Mouse (Mus musculus): ENCODE data around the gene Mepe. TPM values are rescaled to one million over a fixed set of nuclear protein-coding genes. Genes with fewer than 3 reads are reported as not detected.
A peak's percentile ranks its signal among the peaks of the same experiment; 100 is the strongest.

Mepe gene
- total and polyA plus RNA-seq, 2 experiments, result not detected

DNA sequence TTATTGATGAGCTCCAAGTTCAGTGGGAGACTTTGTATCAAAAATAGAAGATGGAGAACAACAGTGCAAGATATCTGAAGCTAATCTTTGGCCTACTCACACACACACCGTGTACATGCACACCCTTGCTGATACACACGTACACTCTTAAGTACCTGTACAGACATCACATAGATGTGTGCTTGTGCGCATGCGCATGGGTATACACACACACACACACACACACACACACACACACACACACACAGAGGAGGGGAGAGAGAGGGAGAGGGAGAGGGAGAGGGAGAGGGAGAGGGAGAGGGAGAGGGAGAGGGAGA is 15.3 kb downstream of the Mepe start:
- no peak for DNase-seq (ENCODE audit: extremely low read depth, low read depth, low spot score)
- H3K27me3 ChIP-seq (ENCODE audit: control insufficient read depth, insufficient read depth, low read length), result no peaks in the 10 kb centered on the region
- H3K4me3 ChIP-seq (ENCODE audit: insufficient read depth, low read depth, low read length), result no peak overlapping the region
- H3K27ac ChIP-seq (replicated peaks; ENCODE audit: insufficient read depth, low read depth, low read length), result no peak overlapping the region
- H3K9ac ChIP-seq (ENCODE audit: low read depth, low read length), result no peak overlapping the region
- TF ChIP-seq POLR2A (IDR thresholded peaks at IDR 0.05; ENCODE audit: extremely low read depth, insufficient read depth, low read length) (no peak), CTCF (IDR thresholded peaks at IDR 0.05; ENCODE audit: low read depth, low read length) (no peak)
- H3K36me3 ChIP-seq (ENCODE audit: control insufficient read depth, insufficient read depth, low read length), result no peaks in the 10 kb centered on the region
- WGBS, result 83% methylated on average over 4 of the region's 4 CpGs
- no peaks in the 10 kb centered on the region for H3K79me2 ChIP-seq (ENCODE audit: control insufficient read depth, insufficient read depth, low read length)
- peaks cover 4% of the 10 kb centered on the region; the same call in 1 of the 2 replicates for H3K4me1 ChIP-seq (ENCODE audit: control insufficient read depth, insufficient read depth, low read length)

DNA sequence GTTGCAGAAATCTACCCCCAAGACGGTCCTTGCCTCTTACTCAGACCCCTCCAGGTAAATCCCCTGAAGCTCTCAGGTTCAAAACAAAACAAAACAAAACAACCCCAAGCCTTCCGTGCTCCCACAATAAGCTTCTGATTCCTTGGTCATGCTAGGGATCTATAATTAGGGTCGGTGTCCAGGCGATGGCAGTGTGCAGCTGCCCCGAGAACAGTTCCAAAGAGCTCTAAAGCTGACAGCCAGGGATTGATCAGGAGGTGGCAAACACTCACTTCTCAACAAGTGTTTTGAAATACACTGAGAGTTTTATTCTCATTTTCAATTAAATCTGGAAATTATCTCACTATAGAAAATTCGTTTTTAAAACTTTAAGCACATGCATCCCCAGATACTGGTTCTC is 17.8 kb downstream of the Mepe start:
- H3K4me1 ChIP-seq (ENCODE audit: control insufficient read depth, insufficient read depth, low read length), result peaks cover 5% of the 10 kb centered on the region; the same call in 1 of the 2 replicates
- peak; percentile 41 for DNase-seq (ENCODE audit: extremely low read depth, low read depth, low spot score)
- no peaks in the 10 kb centered on the region for H3K36me3 ChIP-seq (ENCODE audit: control insufficient read depth, insufficient read depth, low read length)
- 23% methylated on average over 6 of the region's 6 CpGs for WGBS
- peak; percentile 74 for TF ChIP-seq CTCF (IDR thresholded peaks at IDR 0.05; ENCODE audit: low read depth, low read length)
- TF ChIP-seq POLR2A (IDR thresholded peaks at IDR 0.05; ENCODE audit: extremely low read depth, insufficient read depth, low read length), result no peak
- no peak overlapping the region for H3K27ac ChIP-seq (replicated peaks; ENCODE audit: insufficient read depth, low read depth, low read length)
- H3K4me3 ChIP-seq (ENCODE audit: insufficient read depth, low read depth, low read length), result no peak overlapping the region
- no peak overlapping the region for H3K9ac ChIP-seq (ENCODE audit: low read depth, low read length)
- H3K27me3 ChIP-seq (ENCODE audit: control insufficient read depth, insufficient read depth, low read length), result no peaks in the 10 kb centered on the region
- H3K79me2 ChIP-seq (ENCODE audit: control insufficient read depth, insufficient read depth, low read length), result no peaks in the 10 kb centered on the region

DNA sequence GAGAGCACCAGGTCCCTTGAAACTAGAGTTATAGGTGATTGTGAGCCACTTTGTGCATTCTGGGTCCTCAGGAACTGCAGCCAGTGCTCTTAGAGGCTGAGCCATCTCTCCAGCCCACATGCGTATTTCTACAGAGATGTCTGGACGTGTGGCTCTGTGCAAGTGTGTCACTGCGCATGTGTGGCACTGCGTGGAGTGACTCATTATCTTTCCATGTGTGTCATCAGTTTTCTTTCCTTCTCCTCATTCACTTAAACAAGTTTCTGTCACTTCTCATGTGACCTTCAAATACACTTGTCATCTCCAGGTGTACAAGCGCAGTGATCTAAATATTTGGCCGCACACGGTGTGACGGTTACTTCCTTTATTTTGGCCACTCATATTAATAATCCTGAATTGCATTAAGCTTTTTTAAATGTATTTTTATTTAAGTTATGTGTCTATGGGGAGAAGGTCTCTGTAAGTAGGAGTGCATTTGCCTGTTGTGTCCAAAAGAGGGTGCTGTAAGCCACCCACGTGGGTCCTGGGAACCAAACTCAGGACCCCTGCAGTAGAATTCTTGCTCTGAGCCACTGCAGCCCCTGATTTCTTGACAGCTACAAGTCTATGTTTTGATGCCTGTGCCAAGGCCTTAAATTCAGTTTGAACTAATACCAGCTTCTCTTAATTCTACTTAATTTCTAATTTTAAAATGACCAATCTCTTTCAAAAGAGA is 19.6 kb downstream of the Mepe start:
- H3K4me1 ChIP-seq (ENCODE audit: control insufficient read depth, insufficient read depth, low read length), result peaks cover 5% of the 10 kb centered on the region; the same call in 1 of the 2 replicates
- WGBS, result 74% methylated on average over 9 of the region's 9 CpGs
- H3K4me3 ChIP-seq (ENCODE audit: insufficient read depth, low read depth, low read length), result no peak overlapping the region
- H3K27ac ChIP-seq (replicated peaks; ENCODE audit: insufficient read depth, low read depth, low read length), result no peak overlapping the region
- no peak overlapping the region for H3K9ac ChIP-seq (ENCODE audit: low read depth, low read length)
- TF ChIP-seq CTCF (IDR thresholded peaks at IDR 0.05; ENCODE audit: low read depth, low read length) (peak; percentile 62), POLR2A (IDR thresholded peaks at IDR 0.05; ENCODE audit: extremely low read depth, insufficient read depth, low read length) (no peak)
- peak; percentile 24 for DNase-seq (ENCODE audit: extremely low read depth, low read depth, low spot score)
- no peaks in the 10 kb centered on the region for H3K27me3 ChIP-seq (ENCODE audit: control insufficient read depth, insufficient read depth, low read length)
- H3K79me2 ChIP-seq (ENCODE audit: control insufficient read depth, insufficient read depth, low read length), result no peaks in the 10 kb centered on the region
- no peaks in the 10 kb centered on the region for H3K36me3 ChIP-seq (ENCODE audit: control insufficient read depth, insufficient read depth, low read length)

DNA sequence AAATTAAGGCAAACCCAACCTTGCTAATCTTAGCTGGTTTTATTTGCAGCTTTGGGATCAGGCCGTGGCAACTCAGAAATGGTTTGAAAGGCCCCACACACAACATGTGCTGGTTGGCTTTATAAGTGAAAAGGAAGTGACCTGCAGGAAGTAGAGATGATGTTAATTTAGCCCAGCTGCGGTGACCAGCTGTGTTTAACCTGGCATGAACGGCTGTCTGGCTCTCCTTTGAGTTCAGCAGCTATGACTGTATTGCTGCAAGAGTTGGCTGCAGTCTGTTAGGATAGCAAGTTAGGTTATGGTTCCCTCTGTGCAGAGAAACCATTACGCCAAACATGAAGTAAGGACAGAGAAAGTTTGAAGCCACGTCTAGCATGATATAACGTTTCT is 20.1 kb downstream of the Mepe start:
- no peak overlapping the region for H3K9ac ChIP-seq (ENCODE audit: low read depth, low read length)
- no peak overlapping the region for H3K27ac ChIP-seq (replicated peaks; ENCODE audit: insufficient read depth, low read depth, low read length)
- WGBS, result 37% methylated on average over 6 of the region's 6 CpGs
- H3K79me2 ChIP-seq (ENCODE audit: control insufficient read depth, insufficient read depth, low read length), result no peaks in the 10 kb centered on the region
- DNase-seq (ENCODE audit: extremely low read depth, low read depth, low spot score), result peak; percentile 79
- no peak overlapping the region for H3K4me3 ChIP-seq (ENCODE audit: insufficient read depth, low read depth, low read length)
- H3K4me1 ChIP-seq (ENCODE audit: control insufficient read depth, insufficient read depth, low read length), result peaks cover 5% of the 10 kb centered on the region; the same call in 1 of the 2 replicates
- no peak for TF ChIP-seq POLR2A (IDR thresholded peaks at IDR 0.05; ENCODE audit: extremely low read depth, insufficient read depth, low read length)
- TF ChIP-seq CTCF (IDR thresholded peaks at IDR 0.05; ENCODE audit: low read depth, low read length), result no peak
- no peaks in the 10 kb centered on the region for H3K36me3 ChIP-seq (ENCODE audit: control insufficient read depth, insufficient read depth, low read length)
- H3K27me3 ChIP-seq (ENCODE audit: control insufficient read depth, insufficient read depth, low read length), result no peaks in the 10 kb centered on the region

DNA sequence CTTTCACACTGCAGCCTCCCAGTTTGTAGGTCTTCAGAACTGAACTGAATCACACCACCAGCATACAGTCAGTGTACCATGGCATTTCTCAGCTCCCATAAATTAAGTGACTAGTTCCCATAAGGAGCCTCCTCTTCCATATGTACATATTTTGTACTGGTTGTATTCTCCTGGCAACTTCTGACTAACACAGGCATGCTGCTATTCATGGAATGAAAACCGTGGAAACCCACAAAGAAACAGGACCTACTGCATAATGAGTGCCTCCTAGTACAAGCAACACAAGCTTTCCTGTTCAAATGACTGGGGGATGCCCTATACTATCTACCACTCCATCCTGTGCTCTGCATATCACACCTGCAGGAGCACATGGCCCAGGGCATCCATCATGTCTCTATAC is 25.9 kb downstream of the Mepe start:
- DNase-seq (ENCODE audit: extremely low read depth, low read depth, low spot score), result no peak

DNA sequence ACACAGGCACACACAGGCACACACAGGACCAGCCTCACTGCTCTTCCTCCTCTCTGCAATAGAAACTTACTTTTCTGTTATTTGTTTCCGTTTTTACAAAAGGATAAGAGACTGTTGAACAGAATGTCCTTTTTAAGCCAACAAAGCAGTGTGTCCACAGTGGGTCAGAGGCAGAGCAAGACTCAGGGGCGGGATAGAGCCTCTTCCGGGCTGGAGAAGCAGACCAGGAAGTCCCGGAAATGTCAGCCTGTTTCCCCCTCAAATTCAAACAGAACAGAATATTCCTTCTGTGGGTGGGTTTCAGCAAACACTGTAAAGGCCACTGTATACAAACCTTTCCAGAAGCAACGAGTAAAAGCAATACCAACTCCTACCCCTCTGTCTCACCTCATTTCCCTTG is 26.7 kb downstream of the Mepe start:
- Histone ChIP-seq H3K79me2 (ENCODE audit: control insufficient read depth, insufficient read depth, low read length) (no peaks in the 10 kb centered on the region), H3K27me3 (ENCODE audit: control insufficient read depth, insufficient read depth, low read length) (no peaks in the 10 kb centered on the region), H3K9ac (ENCODE audit: low read depth, low read length) (no peak overlapping the region), H3K36me3 (ENCODE audit: control insufficient read depth, insufficient read depth, low read length) (no peaks in the 10 kb centered on the region), H3K27ac (replicated peaks; ENCODE audit: insufficient read depth, low read depth, low read length) (no peak overlapping the region), H3K4me3 (ENCODE audit: insufficient read depth, low read depth, low read length) (no peak overlapping the region), H3K4me1 (ENCODE audit: control insufficient read depth, insufficient read depth, low read length) (no peaks in the 10 kb centered on the region)
- no peak for DNase-seq (ENCODE audit: extremely low read depth, low read depth, low spot score)
- WGBS, result 52% methylated on average over 5 of the region's 5 CpGs
- no peak for TF ChIP-seq POLR2A (IDR thresholded peaks at IDR 0.05; ENCODE audit: extremely low read depth, insufficient read depth, low read length)
- TF ChIP-seq CTCF (IDR thresholded peaks at IDR 0.05; ENCODE audit: low read depth, low read length), result no peak

More for the DNA sequence above, 25.9 kb downstream of the Mepe start:
- Histone ChIP-seq H3K4me3 (ENCODE audit: insufficient read depth, low read depth, low read length) (no peak overlapping the region), H3K9ac (ENCODE audit: low read depth, low read length) (no peak overlapping the region), H3K27ac (replicated peaks; ENCODE audit: insufficient read depth, low read depth, low read length) (no peak overlapping the region), H3K79me2 (ENCODE audit: control insufficient read depth, insufficient read depth, low read length) (no peaks in the 10 kb centered on the region), H3K36me3 (ENCODE audit: control insufficient read depth, insufficient read depth, low read length) (no peaks in the 10 kb centered on the region), H3K27me3 (ENCODE audit: control insufficient read depth, insufficient read depth, low read length) (no peaks in the 10 kb centered on the region), H3K4me1 (ENCODE audit: control insufficient read depth, insufficient read depth, low read length) (no peaks in the 10 kb centered on the region)
- WGBS, result 73% methylated on average over 1 of the region's 1 CpGs
- no peak for TF ChIP-seq CTCF (IDR thresholded peaks at IDR 0.05; ENCODE audit: low read depth, low read length)
- TF ChIP-seq POLR2A (IDR thresholded peaks at IDR 0.05; ENCODE audit: extremely low read depth, insufficient read depth, low read length), result no peak
